Mouse (Mus musculus) mouse embryonic stem cell (cell line): ENCODE data around the gene Mfap5.
"Not testable (repeated sequence)": the region's sequence is repeated elsewhere in the genome, so short reads cannot be mapped to it uniquely, and the experiment has no call there.

ENCODE experiments used
- in situ Hi-C, 2 experiments: fragments of 300-500 bp; cut with MboI; formaldehyde crosslinking; loops; 1 replicate in 1 of 2; 3 replicates in 1 of 2; pipeline ENCODE4 v1.14.3; 2019 to 2020; ENCODE audit warnings: low sequenced_read_pairs in 2 of 2, low pct_unique_long_range_greater_than_20kb in 1 of 2, mixed read lengths in 1 of 2; ENCODE audit not compliant: unreplicated experiment in 1 of 2

The Mfap5 gene

DNA sequence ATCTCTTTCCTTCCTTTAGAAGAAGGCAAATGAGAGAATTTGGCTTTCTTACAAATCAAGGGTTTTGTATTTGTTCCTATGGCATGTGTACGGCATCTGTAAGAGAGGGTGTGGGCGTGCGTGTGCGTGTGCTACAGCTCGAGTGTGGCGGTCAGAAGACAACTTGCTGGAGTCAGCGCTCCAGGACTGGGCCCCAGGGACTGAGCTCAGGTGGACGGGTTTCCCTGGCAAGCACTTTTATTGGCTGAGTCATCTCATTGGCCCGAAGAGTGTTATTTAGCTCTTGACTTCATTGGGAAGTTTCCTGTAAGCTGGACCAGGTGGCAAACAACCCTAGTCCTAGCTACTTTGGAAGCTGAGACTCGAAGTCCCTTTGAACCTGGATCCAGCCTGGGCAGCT lies 40.3 kb downstream of the Mfap5 start:
- in situ Hi-C loops = no loop called here

DNA sequence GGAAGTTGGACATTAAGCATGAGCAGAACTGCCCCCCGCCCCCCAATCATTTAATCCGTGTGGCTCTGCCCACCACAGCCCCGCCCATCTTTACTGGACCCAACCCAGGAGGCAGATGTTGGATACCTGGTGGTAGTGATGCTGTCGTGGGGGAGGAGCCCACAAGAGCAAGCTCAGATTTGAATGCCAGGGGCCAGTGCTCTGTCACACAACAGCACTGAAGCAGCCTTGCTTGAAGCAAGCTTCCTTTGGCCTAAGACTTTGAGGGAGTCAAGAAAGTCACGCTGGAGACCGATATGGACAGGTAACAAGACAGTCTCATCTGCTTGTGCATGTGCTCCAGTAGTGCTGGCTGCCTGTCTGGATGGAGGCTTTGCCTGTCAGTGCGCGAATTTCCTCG lies 48.0 kb downstream of the Mfap5 start, which contains the start of gene Aicda:
Aicda (plus strand) TSS at position 196 of the 400 bp plus-strand sequence.
- in situ Hi-C loops = no loop called here

DNA sequence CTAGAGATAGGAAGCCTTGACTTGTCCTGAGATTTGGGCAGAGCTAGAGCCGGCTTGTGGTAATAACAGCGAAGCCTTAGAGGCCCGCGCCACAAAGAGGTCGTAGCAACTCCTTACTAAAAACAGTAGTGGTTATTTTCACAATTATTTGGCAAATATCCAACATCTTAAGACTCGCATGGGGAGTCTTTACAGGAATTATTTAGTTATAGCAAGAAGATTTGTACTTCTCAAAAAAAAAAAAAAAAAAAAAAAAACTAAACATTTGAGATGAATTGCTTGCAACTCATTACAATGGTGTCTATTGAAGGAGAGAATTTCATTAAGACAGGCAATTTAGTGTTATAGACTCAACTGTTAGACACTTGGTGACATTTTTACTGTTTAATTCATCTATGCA lies 48.5 kb downstream of the Mfap5 start:
- in situ Hi-C loops = no loop called here

DNA sequence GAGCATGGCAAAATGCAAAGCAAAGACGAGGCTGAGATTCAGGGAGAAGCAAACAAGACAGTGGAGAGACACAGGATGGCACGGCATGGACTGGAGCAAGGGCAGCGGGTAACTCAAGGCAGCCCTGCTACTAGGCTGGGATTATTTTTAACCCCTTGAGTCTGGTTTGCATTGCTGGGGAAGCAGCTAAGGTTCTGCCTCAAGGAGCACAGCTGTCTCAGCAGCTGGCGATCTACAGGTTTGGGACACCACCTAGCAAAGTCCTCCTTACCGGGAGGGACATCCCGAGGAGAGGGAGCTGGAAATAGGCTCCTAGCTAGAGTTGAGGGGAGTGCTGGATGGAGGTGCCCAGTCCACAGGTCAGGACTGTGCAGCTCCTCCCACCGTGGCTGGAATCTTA lies 49.6 kb downstream of the Mfap5 start:
- in situ Hi-C loops = no loop called here

DNA sequence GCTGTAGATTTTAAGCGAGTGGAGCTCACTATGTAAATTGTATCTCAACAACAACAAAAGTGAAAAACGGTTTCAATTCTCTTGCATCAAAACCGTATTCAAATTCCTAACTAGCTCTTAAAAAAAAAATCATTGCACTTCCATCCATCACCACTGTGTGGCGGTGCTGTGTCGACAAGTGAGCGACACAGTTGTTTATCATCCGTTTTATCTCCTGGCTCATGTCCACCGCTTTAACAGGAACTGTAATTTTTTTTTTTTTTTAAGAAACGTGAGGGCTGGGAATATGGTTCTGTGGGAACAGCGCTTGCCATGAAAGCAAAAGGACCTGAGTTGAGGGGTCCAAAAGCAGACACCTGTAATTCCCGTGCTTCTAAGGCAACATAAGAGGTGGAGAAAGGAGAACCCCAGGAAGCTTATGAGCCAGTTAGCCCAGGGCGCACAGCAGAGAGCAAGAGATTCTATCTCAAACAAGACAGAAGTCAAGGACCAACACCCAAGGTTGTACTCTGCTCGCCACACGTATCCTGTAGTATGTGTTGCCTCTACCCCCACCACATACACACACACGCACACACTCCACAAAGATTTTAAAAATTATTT lies 51.4 kb downstream of the Mfap5 start:
- in situ Hi-C loops = no loop called here

DNA sequence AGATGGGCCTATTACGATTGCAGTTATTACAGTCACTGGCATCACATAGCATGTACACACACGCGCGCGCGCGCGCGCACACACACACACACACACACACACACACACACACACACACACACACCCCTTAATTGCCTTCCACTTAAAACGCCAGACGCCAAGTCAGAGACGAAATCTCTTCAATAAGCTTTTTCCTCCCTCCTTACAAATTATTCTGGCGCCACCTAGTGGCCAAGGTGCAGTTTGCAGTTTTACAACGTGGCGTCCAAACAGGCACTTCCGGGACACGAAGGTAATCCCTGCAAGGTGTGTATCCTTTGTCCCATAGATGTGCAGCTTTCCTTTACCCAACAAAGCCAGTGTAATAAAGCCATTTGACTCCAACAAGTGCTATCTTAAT lies 54.8 kb downstream of the Mfap5 start:
- in situ Hi-C loops = loop anchor here in 1 of 2 experiments (5.0 kb wide), 1 partner anchor 72 kb away; no protein-coding TSS in a partner anchor

DNA sequence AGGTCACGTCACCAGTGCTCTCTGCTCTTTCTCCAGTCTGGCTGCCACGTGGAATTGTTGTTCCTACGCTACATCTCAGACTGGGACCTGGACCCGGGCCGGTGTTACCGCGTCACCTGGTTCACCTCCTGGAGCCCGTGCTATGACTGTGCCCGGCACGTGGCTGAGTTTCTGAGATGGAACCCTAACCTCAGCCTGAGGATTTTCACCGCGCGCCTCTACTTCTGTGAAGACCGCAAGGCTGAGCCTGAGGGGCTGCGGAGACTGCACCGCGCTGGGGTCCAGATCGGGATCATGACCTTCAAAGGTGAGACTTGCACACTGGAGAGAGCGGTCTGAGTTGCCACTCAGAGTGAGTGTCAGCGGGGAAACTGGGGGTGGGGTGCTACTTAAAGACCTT lies 55.4 kb downstream of the Mfap5 start:
- in situ Hi-C loops = loop anchor here in 1 of 2 experiments (5.0 kb wide), 1 partner anchor 71 kb away; no protein-coding TSS in a partner anchor

DNA sequence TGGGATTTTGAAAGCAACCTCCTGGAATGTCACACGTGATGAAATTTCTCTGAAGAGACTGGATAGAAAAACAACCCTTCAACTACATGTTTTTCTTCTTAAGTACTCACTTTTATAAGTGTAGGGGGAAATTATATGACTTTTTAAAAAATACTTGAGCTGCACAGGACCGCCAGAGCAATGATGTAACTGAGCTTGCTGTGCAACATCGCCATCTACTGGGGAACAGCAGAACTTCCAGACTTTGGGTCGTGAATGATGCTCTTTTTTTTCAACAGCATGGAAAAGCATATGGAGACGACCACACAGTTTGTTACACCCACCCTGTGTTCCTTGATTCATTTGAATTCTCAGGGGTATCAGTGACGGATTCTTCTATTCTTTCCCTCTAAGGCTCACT lies 56.8 kb downstream of the Mfap5 start:
- in situ Hi-C loops = loop anchor here in 1 of 2 experiments (5.0 kb wide), 1 partner anchor 70 kb away; no protein-coding TSS in a partner anchor

DNA sequence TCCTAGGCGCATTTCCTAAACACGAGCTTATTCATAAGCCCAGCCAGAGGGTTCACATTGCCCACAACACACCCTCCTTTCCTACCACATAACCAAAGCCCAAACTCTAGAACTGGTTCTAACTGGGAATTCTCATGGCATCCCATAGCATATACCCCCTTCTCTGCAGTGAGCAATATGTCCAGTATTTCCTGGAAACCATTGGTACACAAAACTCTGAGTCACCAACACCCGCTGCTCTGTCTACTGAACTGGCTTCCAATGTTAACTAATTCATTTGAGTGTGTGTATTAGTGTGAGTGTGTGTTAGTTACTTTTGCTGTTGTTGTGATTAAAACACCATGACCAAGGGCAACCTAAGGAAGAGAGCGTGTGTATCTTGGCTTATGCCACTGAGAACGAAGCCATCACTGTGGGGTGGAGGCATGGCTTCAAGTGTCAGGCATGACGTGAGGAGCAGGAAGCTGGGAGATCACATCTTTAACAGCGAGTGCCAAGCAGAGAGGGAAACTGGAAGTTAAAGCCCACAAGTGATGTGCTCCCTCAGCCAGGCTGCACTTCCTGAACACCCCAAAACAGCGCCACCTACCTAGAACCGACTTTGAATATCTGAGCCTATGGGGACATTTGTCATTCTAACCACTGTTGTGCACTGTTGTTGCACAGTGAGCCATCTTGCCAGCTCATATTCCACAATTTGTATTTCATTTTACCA lies 59.6 kb downstream of the Mfap5 start:
- in situ Hi-C loops = no loop called here

DNA sequence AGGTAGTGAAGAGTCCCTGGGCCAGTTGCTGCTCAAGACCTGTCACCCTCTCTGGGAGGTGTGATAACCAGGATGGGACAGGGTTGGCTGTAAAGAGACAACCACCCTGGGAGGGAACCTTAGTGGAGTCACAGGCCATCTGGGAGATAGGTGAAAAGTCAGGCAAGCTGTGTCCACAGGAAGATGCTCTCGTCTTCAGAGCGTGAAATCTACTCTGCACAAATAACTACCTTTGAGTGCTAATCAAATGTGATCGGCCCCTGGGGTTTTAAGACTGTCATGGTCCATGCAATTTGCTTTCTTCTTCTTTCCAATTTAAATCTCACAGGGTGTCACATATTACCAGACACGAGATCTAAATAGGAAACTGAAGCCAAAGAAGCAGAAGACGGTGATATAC lies 63.5 kb downstream of the Mfap5 start:
- in situ Hi-C loops = no loop called here

DNA sequence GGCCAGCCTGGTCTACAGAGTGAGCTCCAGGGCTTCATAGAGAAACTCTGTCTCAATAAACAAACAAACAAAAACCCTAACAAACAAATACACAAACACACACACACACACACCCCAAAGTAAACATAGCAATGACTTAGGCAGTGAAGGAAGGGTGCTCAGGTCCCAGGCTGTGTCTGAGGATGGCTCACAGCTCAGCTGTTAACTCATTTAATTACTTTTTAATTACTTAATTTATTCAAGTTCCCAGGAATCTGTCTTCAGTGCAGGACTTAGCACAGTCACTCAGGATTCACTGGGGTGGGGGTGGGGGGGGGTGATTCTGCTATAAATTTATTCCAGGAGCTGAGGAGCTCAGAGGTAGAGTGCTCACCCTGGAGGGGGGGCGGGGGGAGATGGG lies 64.1 kb downstream of the Mfap5 start:
- in situ Hi-C loops = no loop called here

DNA sequence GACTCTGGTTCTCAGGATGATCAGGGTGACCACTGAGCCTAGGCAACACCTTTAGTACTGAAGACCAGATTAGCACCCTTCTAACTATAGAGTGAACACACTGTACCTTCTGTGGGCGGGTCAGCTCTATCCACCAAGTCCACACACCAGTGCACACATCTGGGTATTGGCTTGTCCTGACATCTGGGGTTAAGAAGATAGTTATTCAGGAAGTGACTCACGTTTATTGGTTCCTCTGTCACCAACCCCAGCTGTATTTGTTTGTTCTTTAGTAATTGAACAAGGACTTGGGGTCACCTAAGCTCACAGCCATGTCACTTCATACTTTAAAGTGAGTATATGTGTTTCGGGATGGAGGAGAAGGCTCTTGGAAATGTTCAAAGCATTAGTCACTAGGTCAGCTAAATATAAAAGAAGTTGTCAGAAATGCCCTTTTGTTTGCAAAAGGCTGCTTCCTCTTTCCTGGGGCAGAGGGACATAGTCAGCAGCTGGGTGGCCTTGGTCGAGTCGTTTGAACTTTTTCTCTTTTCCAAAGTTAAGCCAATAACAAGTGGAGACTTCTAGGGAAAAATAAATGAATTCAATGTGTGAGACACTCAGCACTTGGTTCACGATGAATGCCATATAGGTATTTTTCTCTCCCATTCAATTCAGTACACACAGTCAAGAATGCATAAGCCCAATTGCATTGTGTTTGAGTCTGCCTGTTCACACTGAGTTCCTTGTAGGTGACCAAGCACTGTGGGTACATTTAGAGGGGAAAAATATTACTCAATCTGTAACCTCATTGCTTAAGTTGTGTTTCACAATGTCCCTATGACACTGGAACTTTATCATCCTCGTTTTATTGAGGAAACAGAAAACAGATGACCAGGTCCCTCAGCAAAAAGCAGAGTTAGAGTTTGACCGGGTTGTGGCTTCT lies 65.3 kb downstream of the Mfap5 start:
- in situ Hi-C loops = no loop called here

DNA sequence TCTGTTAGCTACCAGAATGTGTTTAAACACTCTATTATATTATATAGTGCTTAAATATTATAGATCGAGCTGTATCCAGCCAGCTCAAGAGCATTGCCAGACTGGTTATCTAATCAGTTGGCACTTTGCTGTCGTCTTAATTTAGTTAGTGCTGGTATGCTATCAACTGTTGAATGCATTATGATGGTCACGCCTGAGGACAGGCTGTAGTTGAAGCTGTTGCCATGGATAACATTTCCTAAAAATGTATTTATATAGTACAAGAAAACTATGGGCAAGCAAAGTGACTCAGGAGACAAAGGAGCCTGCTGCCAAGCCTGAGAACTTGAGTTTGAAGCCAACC lies 65.9 kb downstream of the Mfap5 start:
- in situ Hi-C loops = no loop called here

DNA sequence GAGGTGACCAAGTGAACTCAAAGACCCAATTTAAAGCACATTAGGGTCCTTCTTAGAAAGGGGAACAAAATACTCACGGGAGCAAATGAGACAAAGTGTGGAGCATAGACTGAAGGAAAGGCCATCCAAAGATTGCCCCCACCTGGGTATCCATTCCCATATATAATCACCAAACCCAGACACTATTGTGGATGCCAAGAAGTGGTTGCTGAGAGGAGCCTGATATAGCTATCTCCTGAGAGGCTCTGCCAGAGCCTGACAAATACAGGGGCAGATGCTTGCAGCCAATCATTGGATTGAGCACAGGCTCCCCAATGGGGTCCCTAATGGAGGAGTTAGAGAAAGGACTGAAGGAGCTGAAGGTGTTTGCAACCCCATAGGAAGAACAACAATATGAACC lies 69.4 kb downstream of the Mfap5 start:
- in situ Hi-C loops = not testable (repeated sequence)

DNA sequence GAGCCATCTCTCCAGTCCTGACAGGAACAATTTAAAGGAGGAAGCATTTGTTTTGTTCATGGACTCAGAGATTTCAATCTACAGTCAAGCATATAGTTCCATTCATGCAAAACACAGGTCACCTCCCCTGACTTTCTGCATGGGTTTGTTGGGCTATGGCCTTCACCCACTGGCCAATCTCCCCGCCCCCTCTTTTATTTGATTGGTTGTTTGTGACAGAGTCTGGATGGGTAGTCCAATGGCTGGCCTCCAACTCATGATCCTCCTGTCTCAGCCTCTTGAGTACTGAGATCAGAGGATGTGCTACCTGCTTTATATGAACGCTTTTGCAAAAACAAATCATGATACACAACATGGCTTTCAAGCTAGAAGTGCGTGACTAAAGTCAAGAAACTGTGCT lies 71.4 kb downstream of the Mfap5 start:
- in situ Hi-C loops = no loop called here
